Mouse (Mus musculus) 3T3-L1 (cell line): Measurements from ENCODE around the gene Polr2l.

Experiments
- DNase-seq: peaks from one replicate; pipeline ENCODE4 v3.0.0-alpha.2; 2015; ENCODE audit warnings: low read depth, low spot score

Gene Polr2l

GRCm38 (mm10) chr7:141475011-141475804, at the start of gene Polr2l, which contains the start of gene Tspan4:
TSS of gene Polr2l (minus strand) at chr7:141475132.
TSS of gene Tspan4 (plus strand) at chr7:141475240.
- peak; percentile 83 for DNase-seq

- peak; percentile 94 for DNase-seq
Observed at GRCm38 (mm10) chr7:141524271-141524670, 49.3 kb upstream of the Polr2l start.

GRCm38 (mm10) chr7:141523007-141523406, 48.1 kb upstream of the Polr2l start:
- no peak for DNase-seq

GRCm38 (mm10) chr7:141519795-141520194, 44.9 kb upstream of the Polr2l start:
- no peak for DNase-seq

DNA sequence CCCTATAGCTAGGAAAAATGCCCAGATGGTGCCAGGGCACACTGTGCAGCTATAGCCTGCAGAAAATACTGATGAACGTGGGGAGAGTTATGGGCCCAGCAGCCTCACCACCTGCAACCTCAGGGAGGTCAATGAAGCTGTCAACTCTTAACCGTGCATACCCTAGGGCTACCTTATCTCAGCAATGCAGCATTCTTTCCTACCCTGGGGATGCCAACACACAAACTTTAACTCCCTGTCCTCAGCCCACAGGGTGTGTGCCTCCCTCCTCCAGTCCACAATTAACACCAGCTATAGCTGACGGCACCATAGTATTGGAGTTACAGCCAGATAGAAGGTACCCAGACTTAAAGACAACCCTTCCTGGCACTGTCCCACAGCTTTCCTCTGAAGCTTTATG, 44.0 kb upstream of the Polr2l start:
- DNase-seq, result no peak

DNA sequence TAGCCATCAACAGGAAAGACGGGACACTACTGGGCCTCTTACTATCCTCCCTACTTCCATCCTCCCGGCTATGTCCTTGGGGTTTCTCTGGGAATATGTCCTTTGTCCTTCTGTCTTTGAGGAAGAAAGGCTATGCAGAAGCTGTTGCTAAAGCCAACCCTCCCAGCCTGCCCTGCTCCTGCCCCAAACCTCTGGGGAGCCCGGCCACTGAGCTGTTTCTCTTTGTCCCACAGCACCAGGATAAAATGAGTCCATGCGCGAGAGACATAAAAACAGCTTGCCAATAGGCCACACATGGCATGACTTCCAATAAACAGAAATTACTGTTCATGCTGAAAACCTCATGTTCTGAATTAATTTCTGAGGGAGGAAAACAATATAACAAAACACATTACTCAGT, 43.4 kb upstream of the Polr2l start:
- DNase-seq, result no peak

- DNase-seq, result no peak
Observed at GRCm38 (mm10) chr7:141517638-141518037, 42.7 kb upstream of the Polr2l start.

DNA sequence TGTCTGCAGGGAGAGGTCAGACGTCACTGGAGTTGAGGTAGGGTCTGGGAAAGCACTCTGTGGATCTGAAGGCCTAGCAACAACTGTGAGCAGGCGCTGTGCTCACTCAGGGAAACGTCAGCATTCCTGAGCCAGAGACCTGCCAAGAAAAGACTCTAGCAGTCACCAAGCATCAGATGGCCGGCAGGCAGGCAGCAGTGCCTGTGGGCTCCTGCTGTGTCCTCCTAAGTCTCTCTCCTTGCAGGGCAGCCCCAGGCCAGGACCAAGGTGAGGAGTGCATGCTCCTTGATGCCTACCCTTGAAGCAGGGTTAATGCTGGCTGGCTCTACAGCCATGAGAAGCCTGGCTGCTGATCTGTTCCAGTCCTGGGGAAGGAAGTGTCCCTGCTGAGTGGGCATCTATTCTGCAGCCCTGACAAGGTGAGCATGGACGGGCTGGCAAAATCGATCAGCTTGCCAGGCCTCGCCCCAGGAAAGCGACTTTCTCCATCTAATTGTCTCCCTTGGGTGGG, 35.8 kb upstream of the Polr2l start:
- no peak for DNase-seq

DNA sequence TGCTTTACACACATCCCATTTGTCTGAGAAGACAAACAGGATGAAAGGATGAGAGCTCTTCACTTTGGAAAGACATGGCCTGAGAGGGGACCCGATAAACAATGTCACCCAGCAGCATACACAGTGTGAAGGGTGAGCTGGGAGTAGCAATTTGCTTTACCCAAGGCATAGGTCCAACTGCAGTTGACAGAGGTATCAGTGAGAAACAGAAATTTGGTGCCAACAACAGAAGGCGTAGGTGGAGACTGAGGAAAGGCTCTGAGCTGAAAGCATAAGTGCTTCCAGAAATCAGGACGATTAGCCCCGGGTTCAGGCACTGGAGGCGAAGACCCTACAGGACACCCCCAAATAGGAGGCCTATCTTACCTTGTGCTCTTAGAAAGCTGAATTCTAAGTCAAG, 35.3 kb upstream of the Polr2l start:
- no peak for DNase-seq

- DNase-seq, result no peak
Observed at GRCm38 (mm10) chr7:141508160-141508559, 33.2 kb upstream of the Polr2l start.

GRCm38 (mm10) chr7:141506278-141506677, 31.3 kb upstream of the Polr2l start:
- no peak for DNase-seq

DNA sequence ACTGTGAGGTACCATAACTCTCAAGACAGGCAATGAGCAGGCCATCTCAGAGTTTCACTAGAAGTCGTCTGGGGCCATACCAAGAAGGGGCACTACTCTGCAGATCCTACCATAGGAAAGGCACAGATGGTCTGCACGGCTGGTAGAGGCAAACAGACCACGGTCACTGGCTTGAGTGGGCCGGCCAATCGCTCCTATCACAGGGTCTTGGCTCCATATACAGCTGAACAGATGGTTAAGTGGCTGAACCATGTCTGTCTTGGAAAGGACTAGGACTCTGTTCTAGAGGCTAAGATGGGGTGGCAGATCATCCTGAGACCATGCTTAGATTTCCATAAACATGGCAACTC, 27.6 kb upstream of the Polr2l start:
- DNase-seq, result no peak

- no peak for DNase-seq
Observed at GRCm38 (mm10) chr7:141501820-141502555, 27.1 kb upstream of the Polr2l start.

DNA sequence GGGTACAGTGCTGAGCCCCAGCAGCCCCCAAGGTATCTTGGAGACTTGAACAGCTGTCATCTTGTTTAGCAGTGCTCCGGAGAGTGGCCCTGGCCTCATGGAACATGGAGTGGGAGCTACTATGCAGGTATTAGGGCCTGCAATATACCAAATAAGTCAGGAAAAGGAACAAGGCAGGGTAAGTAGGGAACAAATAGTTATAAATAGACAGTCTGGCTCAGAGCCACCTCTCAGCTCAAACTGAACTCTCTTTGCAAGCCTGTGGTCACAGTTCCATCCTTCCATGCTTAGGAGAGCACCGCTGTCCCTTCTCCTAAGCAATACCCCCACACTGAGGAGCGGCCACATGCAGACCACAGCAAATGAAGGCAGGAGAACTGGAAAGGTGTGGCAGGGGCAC, 22.7 kb upstream of the Polr2l start:
- DNase-seq, result no peak

DNA sequence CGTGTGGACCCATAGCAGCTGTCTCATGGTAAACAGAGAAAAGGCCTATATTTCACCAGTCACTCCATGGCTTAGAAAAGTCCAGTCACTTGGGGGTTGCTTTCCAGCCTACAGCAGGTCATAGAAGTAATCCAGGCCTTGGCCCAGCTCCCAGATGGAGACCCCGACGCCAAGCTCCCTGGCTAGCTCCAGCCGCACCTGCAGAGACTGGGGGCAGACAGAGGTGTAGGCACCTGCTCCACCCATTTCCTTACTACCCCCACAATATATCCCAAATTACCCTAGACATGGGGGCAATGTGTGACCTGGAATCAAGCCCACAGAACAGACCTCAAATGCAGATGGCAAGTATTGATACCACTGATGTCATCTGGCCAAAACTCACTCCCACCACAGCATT, 21.0 kb upstream of the Polr2l start:
- no peak for DNase-seq

DNA sequence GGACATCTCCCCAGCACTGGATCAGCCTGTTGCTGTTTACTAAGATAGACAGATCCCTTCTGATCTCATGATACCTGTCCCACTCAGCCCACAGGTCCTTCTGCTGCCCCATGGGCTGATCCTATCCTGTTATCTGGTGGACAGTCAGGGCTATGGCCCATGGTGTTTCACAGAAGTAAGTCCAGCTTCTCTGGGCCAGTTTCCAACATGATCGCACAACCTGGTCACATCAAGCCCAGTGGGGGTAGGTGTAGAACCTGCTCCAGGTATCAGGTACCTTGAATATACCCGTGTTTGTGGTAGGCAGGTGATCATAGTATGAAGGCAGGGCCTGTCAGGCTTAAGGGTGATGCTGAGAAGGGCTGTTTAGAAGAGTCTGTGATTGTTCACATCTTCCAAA, 20.4 kb upstream of the Polr2l start:
- no peak for DNase-seq

- no peak for DNase-seq
Observed at GRCm38 (mm10) chr7:141493729-141494128, 18.8 kb upstream of the Polr2l start.

DNA sequence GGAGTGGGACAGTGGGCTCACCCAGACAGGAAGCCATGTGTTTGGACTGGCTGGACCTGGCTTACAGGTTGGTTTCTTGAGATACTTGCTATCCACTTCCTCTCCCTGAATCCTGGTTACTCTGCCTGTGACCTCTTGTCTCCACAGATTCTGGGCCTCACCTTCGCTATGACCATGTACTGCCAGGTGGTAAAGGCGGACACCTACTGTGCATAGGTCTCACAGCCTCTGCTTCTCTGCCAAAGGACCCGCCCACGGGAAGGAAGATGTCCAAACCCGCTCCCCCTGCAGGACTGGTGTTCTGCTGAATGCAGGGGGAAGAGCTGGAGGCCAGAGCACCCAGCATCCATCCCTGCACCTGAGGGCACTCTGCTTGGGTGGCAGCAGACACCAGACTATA, 17.8 kb upstream of the Polr2l start:
- DNase-seq, result no peak

DNA sequence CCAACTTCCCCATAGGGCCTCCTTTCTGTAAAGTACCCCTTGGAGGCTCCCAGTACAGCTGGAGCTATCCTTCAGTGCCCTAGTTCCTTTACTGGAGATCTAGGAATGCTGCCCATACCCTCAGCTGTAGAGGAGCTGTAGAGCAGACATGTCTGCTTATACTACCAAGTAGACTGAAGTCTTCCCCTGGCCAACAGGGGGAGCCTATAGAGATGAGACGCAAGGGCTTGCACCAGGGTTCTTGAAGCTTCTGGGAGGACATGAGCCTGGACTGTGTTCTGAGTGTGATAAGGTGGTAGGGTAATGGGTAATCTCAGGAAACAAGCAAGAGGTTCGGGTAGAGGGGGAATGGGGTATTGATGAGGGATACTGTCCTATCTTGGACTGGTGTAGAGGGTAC, 16.2 kb upstream of the Polr2l start:
- peak; percentile 45 for DNase-seq

DNA sequence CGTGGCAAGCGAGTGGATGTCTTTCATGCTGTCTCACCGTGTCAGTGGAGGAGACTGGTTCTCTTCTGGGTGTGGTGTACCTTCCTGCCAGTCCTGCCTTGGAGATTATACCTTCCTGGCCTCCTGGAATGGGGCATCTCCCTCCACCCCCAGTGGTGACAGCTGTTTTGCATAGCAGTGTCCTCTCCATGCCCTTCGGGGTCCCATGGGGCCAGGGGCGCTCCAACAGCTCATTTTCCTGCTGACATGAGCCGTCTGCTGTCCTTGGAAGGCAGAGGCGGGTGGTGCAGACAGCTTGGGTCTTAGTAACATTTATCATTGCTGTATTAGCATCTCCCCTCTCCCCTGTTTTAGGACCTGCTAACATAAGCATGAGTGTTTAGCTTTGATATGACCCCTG, 12.2 kb upstream of the Polr2l start:
- DNase-seq, result no peak

DNA sequence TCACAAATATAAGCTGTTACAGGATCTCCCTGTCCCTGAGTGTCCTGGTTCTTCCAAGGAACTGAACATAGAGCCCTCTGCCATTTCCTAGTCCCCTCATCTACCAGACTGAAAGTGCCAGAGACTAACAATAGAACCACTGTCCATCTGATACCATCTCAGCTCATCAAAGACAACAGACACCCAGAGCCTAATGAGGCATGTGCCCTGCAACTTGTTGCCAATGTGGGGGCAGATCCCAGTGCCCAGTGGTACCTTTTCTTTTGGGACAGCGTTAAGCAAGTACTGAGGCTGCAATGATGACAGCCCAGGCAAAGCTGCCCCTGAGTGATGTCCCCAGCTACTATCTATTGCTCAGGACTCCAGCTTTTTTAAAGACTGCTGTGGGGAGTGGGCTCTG, 11.3 kb upstream of the Polr2l start:
- DNase-seq, result no peak

- no peak for DNase-seq
Observed at GRCm38 (mm10) chr7:141485606-141486005, 10.7 kb upstream of the Polr2l start.

- no peak for DNase-seq
Observed at GRCm38 (mm10) chr7:141485186-141485585, 10.3 kb upstream of the Polr2l start.
